Mouse (Mus musculus): ENCODE data around the gene Ndel1.

- TF ChIP-seq EP300 (IDR thresholded peaks at IDR 0.05; ENCODE audit: low read length) (no peak), MAX (IDR thresholded peaks at IDR 0.05; ENCODE audit: low read length) (no peak), USF1 (IDR thresholded peaks at IDR 0.05; ENCODE audit: low read depth, low read length) (no peak), ZC3H11A (IDR thresholded peaks at IDR 0.05; ENCODE audit: low read depth, low read length) (0 out of 2 replicates have a peak, but pooled peaks have one; percentile 11), ELF1 (IDR thresholded peaks at IDR 0.05; ENCODE audit: low read depth, low read length) (no peak), POLR2A (IDR thresholded peaks at IDR 0.05; ENCODE audit: low read depth, low read length) (no peak), CTCF (conservative IDR thresholded peaks at IDR 0.05 in 1 of 2, IDR thresholded peaks at IDR 0.05 in 1 of 2; ENCODE audit: low read depth in 2 of 2, low read length in 2 of 2) (peak; percentile 95 to 100), JUND (conservative IDR thresholded peaks at IDR 0.05; ENCODE audit: low read depth, low read length) (no peak), HCFC1 (IDR thresholded peaks at IDR 0.05; ENCODE audit: low read depth, low read length) (no peak)
Measured at GRCm38 (mm10) chr11:68807787-68808186, 63.9 kb downstream of the Ndel1 start.
